Mouse (Mus musculus) ES-Bruce4 (cell line): ENCODE results near the gene Gm4491. TPM values are rescaled to one million over a fixed set of nuclear protein-coding genes. Genes with fewer than 3 reads are reported as not detected.

Experiments used
- H3K27ac ChIP-seq: 2 replicates; pipeline ENCODE4 v1.5.1; 2012; ENCODE audit warnings: low read length, inconsistent platforms; ENCODE audit not compliant: insufficient read depth
- H3K27me3 ChIP-seq: 2 replicates; pipeline ENCODE4 v1.6.1; 2012; ENCODE audit warnings: mild to moderate bottlenecking, low read length, inconsistent platforms; ENCODE audit not compliant: control insufficient read depth, poor library complexity, insufficient read depth, severe bottlenecking
- H3K36me3 ChIP-seq: 2 replicates; pipeline ENCODE4 v1.6.1; 2012; ENCODE audit warnings: inconsistent platforms, mild to moderate bottlenecking, low read length, moderate library complexity; ENCODE audit not compliant: control insufficient read depth, poor library complexity, insufficient read depth, severe bottlenecking
- H3K4me1 ChIP-seq: one replicate; pipeline ENCODE4 v1.8.1; 2011; ENCODE audit warnings: low read length; ENCODE audit not compliant: control insufficient read depth, insufficient read depth
- H3K4me3 ChIP-seq: 2 replicates; pipeline ENCODE4 v1.5.1; 2011; ENCODE audit warnings: low read depth, mild to moderate bottlenecking, low read length
- H3K9ac ChIP-seq: 2 replicates; pipeline ENCODE4 v1.6.1; 2012; ENCODE audit warnings: low read depth, mild to moderate bottlenecking, inconsistent platforms; ENCODE audit not compliant: poor library complexity, severe bottlenecking
- H3K9me3 ChIP-seq: replicated peaks from 2 replicates; pipeline ENCODE4 v1.6.1; 2012; ENCODE audit warnings: mild to moderate bottlenecking, low read length, inconsistent platforms; ENCODE audit not compliant: control insufficient read depth, poor library complexity, insufficient read depth, severe bottlenecking
- CTCF ChIP-seq: IDR thresholded peaks from one replicate; pipeline ENCODE4 v1.8.1; 2011; ENCODE audit warnings: low read depth, low read length
- EP300 ChIP-seq: IDR thresholded peaks from 2 replicates; pipeline ENCODE4 v1.6.1; 2011; ENCODE audit warnings: low read depth, low read length; ENCODE audit not compliant: insufficient read depth
- POLR2A ChIP-seq: IDR thresholded peaks from one replicate; pipeline ENCODE4 v1.8.1; 2011; ENCODE audit warnings: low read length; ENCODE audit not compliant: insufficient read depth
- polyA plus RNA-seq: library from polyadenylated mRNA; stranded (reverse); fragments of >200 nt; gene quantifications from 2 replicates; pipeline ENCODE4 v1.2.4, GENCODE M21; 2011; ENCODE audit warnings: low read depth; ENCODE audit not compliant: missing spikeins, insufficient read depth, insufficient read length

Gm4491 gene
- polyA plus RNA-seq, 1 experiment = not detected

- Histone ChIP-seq H3K27me3 (peaks cover 9% of the 10 kb centered on the region; the same call in 1 of the 2 replicates), H3K4me1 (no peaks in the 10 kb centered on the region), H3K4me3 (no peak overlapping the region), H3K9me3 (no peaks in the 10 kb centered on the region), H3K9ac (no peak overlapping the region), H3K27ac (no peak overlapping the region), H3K36me3 (no peaks in the 10 kb centered on the region)
- TF ChIP-seq POLR2A = no peak
- TF ChIP-seq EP300 = no peak
- TF ChIP-seq CTCF = no peak
These were observed 10.0 kb downstream of the Gm4491 start for GRCm38 (mm10) chr14:57105721-57106120.

GRCm38 (mm10) chr14:57105111-57105510 is 10.6 kb downstream of the Gm4491 start:
- no peak overlapping the region for H3K9ac ChIP-seq
- H3K4me3 ChIP-seq = no peak overlapping the region; the same call in 1 of the 2 replicates
- TF ChIP-seq CTCF (no peak), EP300 (no peak), POLR2A (no peak)
- H3K27ac ChIP-seq = no peak overlapping the region
- H3K36me3 ChIP-seq = no peaks in the 10 kb centered on the region
- no peaks in the 10 kb centered on the region for H3K4me1 ChIP-seq
- H3K27me3 ChIP-seq = peaks cover 9% of the 10 kb centered on the region; the same call in 1 of the 2 replicates
- H3K9me3 ChIP-seq = no peaks in the 10 kb centered on the region

- no peaks in the 10 kb centered on the region for H3K36me3 ChIP-seq
- peak within 1 kb of the TSS; percentile 61 for H3K4me3 ChIP-seq
- TF ChIP-seq EP300 = no peak
- peak; percentile 20 for TF ChIP-seq CTCF
- peak within 1 kb of the TSS; percentile 39 for H3K9ac ChIP-seq
- H3K4me1 ChIP-seq = no peaks in the 10 kb centered on the region
- H3K9me3 ChIP-seq = no peaks in the 10 kb centered on the region
- H3K27ac ChIP-seq = no peak within 1 kb of the TSS
- peaks cover 9% of the 10 kb centered on the region; the same call in 1 of the 2 replicates for H3K27me3 ChIP-seq
These were observed 11.3 kb downstream of the Gm4491 start, which contains the start of gene Gjb2 for GRCm38 (mm10) chr14:57104106-57105023. Gjb2 (minus strand) TSS chr14:57104702.

- H3K36me3 ChIP-seq = no peaks in the 10 kb centered on the region
- H3K27ac ChIP-seq = no peak overlapping the region
- no peaks in the 10 kb centered on the region for H3K4me1 ChIP-seq
- no peaks in the 10 kb centered on the region for H3K9me3 ChIP-seq
- peak overlapping the region; percentile 39 for H3K9ac ChIP-seq
- TF ChIP-seq CTCF (no peak), EP300 (no peak), POLR2A (no peak)
- H3K27me3 ChIP-seq = peaks cover 9% of the 10 kb centered on the region; the same call in 1 of the 2 replicates
- H3K4me3 ChIP-seq = peak overlapping the region; percentile 61
These were observed 12.0 kb downstream of the Gm4491 start for GRCm38 (mm10) chr14:57103711-57104105.

GRCm38 (mm10) chr14:57103121-57103520 is 12.6 kb downstream of the Gm4491 start:
- Histone ChIP-seq H3K9ac (no peak overlapping the region), H3K27me3 (peaks cover 9% of the 10 kb centered on the region; the same call in 1 of the 2 replicates), H3K36me3 (no peaks in the 10 kb centered on the region), H3K27ac (no peak overlapping the region), H3K9me3 (no peaks in the 10 kb centered on the region), H3K4me1 (no peaks in the 10 kb centered on the region), H3K4me3 (no peak overlapping the region)
- TF ChIP-seq EP300 = no peak
- no peak for TF ChIP-seq CTCF
- TF ChIP-seq POLR2A = no peak

GRCm38 (mm10) chr14:57101623-57102022 is 14.1 kb downstream of the Gm4491 start:
- TF ChIP-seq POLR2A (no peak), EP300 (no peak), CTCF (no peak)
- Histone ChIP-seq H3K4me3 (no peak overlapping the region), H3K27me3 (peaks cover 9% of the 10 kb centered on the region; the same call in 1 of the 2 replicates), H3K9me3 (no peaks in the 10 kb centered on the region), H3K36me3 (no peaks in the 10 kb centered on the region), H3K4me1 (no peaks in the 10 kb centered on the region), H3K9ac (no peak overlapping the region), H3K27ac (no peak overlapping the region)
